Mouse (Mus musculus): ENCODE measurements around the gene Scarb1. TPM values are rescaled to one million over a fixed set of nuclear protein-coding genes. Genes with fewer than 3 reads are reported as not detected.
A peak's percentile ranks its signal among the peaks of the same experiment; 100 is the strongest.

Gene Scarb1
- polyA plus RNA-seq, 1 experiment from 2014 or later: 26.4 TPM

GRCm38 (mm10) chr5:125272231-125272988, 68.5 kb downstream of the Scarb1 start:
- Histone ChIP-seq H3K4me3 (no peak overlapping the region), H3K9ac (no peak overlapping the region), H3K27me3 (no peaks in the 10 kb centered on the region), H3K27ac (no peak overlapping the region), H3K4me2 (no peak overlapping the region), H3K36me3 (ENCODE audit: poor library complexity, severe bottlenecking) (no peaks in the 10 kb centered on the region), H3K4me1 (peaks cover 23% of the 10 kb centered on the region), H3K9me3 (replicated peaks) (no peaks in the 10 kb centered on the region)
- 86% methylated on average over 10 of the region's 10 CpGs for WGBS
- no peak for ATAC-seq

DNA sequence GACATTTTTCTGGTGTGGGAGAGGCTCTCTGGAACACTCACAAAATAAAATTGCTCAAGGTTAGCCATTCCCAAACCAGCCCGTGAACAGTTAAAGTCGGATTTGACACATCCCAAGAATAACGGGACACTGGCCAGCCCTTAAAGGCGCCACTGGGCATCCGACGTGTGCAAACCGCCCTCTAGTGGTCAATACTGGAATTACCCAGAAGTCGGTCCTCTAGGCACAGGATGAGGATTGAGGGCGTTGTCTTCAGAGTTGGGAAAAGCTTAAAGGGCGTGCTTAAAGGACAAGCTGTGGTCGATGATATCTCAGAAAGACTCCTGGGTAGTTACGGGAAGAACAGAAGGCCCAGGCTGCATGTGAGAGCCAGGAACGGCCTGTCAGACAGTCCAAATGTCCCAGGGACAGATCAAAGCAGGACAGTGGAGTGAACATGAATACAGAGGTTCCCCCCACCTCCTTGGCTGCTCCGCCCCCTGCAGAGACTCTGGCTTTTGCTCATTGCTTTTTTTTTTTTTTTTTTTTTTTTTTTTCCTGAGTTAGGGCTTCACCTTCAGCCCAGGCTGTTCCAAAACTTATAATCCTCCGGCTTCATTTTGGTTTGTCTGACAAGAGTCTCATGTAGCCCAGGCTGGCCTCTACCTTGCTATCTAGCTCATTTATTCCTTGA, 69.2 kb downstream of the Scarb1 start:
- peak; percentile 23; the same call in 1 of the 2 replicates for ATAC-seq
- no peak overlapping the region for H3K4me2 ChIP-seq
- 11% methylated on average over 15 of the region's 15 CpGs for WGBS

DNA sequence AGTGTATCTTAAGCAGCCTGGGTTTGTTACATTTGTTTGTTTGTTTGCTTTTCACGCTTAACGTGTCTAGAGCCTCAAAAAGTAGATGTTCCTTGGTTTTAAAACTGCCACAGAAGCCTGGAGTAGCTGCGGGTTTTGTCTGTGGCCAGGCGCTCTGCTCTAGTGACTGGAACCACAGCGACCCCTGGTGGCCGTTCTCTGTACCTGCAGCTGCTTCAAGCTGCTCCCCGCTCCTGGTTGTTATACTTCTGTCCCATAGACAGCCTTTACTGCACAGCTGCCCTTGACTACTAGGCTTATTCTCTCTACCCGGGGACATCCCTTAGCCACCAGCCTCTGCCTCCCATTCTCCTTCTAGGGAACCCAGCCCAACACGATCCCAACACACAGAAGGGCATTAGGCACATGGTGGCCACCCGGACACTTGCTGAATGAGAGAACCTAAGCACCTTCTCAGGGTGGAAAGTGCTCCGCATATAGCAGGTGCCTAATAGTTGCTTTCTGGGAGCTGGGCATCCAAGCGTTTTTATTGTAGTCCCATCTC, 70.2 kb downstream of the Scarb1 start:
- Histone ChIP-seq H3K4me2 (no peak overlapping the region), H3K4me3 (no peak overlapping the region), H3K27ac (no peak overlapping the region; the same call in 1 of the 2 replicates), H3K4me1 (peaks cover 31% of the 10 kb centered on the region), H3K27me3 (no peaks in the 10 kb centered on the region), H3K36me3 (ENCODE audit: poor library complexity, severe bottlenecking) (no peaks in the 10 kb centered on the region), H3K9me3 (replicated peaks) (no peaks in the 10 kb centered on the region), H3K9ac (no peak overlapping the region)
- peak; percentile 19; the same call in 1 of the 2 replicates for ATAC-seq
- WGBS: 16% methylated on average over 12 of the region's 12 CpGs

More for the DNA sequence above, 69.2 kb downstream of the Scarb1 start:
- peaks cover 31% of the 10 kb centered on the region for H3K4me1 ChIP-seq
- H3K4me3 ChIP-seq: no peak overlapping the region
- H3K27ac ChIP-seq: no peak overlapping the region
- H3K36me3 ChIP-seq (ENCODE audit: poor library complexity, severe bottlenecking): no peaks in the 10 kb centered on the region
- H3K27me3 ChIP-seq: no peaks in the 10 kb centered on the region
- no peaks in the 10 kb centered on the region for H3K9me3 ChIP-seq (replicated peaks)
- no peak overlapping the region for H3K9ac ChIP-seq

- Histone ChIP-seq H3K4me2 (no peak overlapping the region), H3K4me1 (peaks cover 36% of the 10 kb centered on the region), H3K9me3 (replicated peaks) (no peaks in the 10 kb centered on the region), H3K4me3 (no peak overlapping the region), H3K9ac (no peak overlapping the region), H3K27ac (no peak overlapping the region), H3K27me3 (no peaks in the 10 kb centered on the region), H3K36me3 (ENCODE audit: poor library complexity, severe bottlenecking) (no peaks in the 10 kb centered on the region)
- ATAC-seq: no peak
- WGBS: 92% methylated on average over 7 of the region's 7 CpGs
These were observed 71.1 kb downstream of the Scarb1 start for GRCm38 (mm10) chr5:125269836-125270235.

DNA sequence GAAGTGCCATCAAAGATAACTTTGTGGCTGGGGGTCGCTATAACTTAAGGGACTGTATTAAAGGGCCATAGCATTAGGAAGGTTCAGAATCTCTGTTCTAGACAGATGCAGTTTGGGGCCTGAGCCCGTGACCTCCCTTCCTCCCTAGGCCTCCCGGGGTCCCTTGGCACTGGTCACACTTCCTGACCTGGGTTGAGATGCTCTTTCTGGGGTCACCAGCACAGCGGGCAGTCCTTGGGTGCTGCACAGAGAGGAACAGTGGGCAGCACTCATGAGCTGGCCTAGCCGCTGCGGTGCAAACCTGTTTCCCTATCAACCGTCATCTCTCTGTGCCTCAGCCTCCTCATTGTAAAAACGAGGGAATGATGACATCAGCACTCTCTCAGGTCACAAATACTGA, 71.5 kb downstream of the Scarb1 start:
- no peak overlapping the region for H3K27ac ChIP-seq
- H3K9ac ChIP-seq: no peak overlapping the region
- H3K4me3 ChIP-seq: no peak overlapping the region
- 90% methylated on average over 8 of the region's 8 CpGs for WGBS
- no peaks in the 10 kb centered on the region for H3K36me3 ChIP-seq (ENCODE audit: poor library complexity, severe bottlenecking)
- no peaks in the 10 kb centered on the region for H3K27me3 ChIP-seq
- H3K4me2 ChIP-seq: no peak overlapping the region
- H3K9me3 ChIP-seq (replicated peaks): no peaks in the 10 kb centered on the region
- no peak for ATAC-seq
- peaks cover 40% of the 10 kb centered on the region for H3K4me1 ChIP-seq

DNA sequence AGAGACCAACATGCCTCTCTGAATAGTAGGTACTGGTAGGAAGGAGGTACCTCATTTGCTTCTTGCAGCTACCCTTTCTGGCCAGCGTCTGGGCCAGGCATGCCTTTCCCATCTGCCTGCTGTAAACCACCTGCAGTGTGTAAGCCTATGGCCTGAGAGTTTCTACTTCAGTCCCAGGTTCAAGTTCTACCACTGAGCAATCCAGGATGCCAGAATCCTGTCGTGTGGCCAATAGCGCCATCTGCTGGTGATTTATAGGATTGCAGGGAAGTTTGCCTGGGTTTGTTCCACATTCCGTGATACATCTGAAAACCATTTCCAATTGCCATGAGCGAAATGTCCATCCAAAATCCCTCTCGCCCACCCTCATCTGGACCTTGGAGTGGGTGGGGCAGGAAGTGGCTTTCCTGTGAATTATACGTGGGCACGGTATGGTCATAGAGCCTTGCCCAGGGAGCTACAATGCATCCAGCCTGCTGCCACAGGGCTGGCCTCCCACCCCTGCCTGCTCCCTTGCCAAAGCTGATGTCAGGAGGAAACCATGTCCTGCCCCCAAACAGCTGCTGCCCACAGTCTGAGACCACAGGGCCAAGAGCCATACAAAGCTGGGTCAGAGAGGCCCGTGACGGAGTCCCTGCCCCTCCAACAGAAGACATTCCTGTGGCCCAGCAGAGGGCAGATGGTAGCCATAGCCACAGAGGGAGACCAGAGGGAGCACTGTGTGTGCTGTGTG, 72.7 kb downstream of the Scarb1 start:
- H3K9me3 ChIP-seq (replicated peaks): no peaks in the 10 kb centered on the region
- no peak overlapping the region for H3K4me3 ChIP-seq
- H3K9ac ChIP-seq: no peak overlapping the region
- H3K27me3 ChIP-seq: no peaks in the 10 kb centered on the region
- peak overlapping the region; percentile 80; the same call in 1 of the 2 replicates for H3K27ac ChIP-seq
- no peaks in the 10 kb centered on the region for H3K36me3 ChIP-seq (ENCODE audit: poor library complexity, severe bottlenecking)
- H3K4me1 ChIP-seq: peaks cover 38% of the 10 kb centered on the region
- WGBS: 19% methylated on average over 10 of the region's 10 CpGs
- ATAC-seq: peak; percentile 12; the same call in 1 of the 2 replicates
- H3K4me2 ChIP-seq: peak overlapping the region; percentile 42; the same call in 1 of the 2 replicates

- Histone ChIP-seq H3K27ac (peak overlapping the region; percentile 80), H3K4me2 (peak overlapping the region; percentile 42), H3K36me3 (ENCODE audit: poor library complexity, severe bottlenecking) (no peaks in the 10 kb centered on the region), H3K9me3 (replicated peaks) (no peaks in the 10 kb centered on the region), H3K27me3 (no peaks in the 10 kb centered on the region), H3K9ac (peak overlapping the region; percentile 46; the same call in 1 of the 2 replicates), H3K4me3 (no peak overlapping the region; the same call in 1 of the 2 replicates), H3K4me1 (peaks cover 46% of the 10 kb centered on the region)
- peak; percentile 19 for ATAC-seq
- 40% methylated on average over 35 of the region's 35 CpGs for WGBS
These were observed 73.5 kb downstream of the Scarb1 start for GRCm38 (mm10) chr5:125267150-125267961.

DNA sequence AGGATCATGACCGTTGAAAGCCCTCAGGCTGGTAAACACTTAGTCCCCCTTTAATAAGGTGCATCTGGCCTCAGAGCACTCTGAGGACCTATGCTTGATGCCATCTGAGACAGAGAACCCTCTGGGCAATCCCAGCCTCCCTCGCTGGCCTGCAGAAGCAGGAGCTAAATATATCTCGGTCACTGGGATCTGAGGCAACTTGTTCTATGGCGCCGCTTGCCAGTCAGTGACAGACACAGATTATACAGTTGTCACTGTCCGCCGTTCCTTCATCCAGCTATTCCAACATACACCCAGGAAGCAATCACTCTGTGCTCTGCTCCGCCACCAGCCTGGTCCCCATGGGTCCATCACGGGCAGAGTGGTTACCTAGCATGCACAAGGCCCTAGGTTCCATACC, 74.8 kb downstream of the Scarb1 start:
- no peaks in the 10 kb centered on the region for H3K27me3 ChIP-seq
- no peaks in the 10 kb centered on the region for H3K36me3 ChIP-seq (ENCODE audit: poor library complexity, severe bottlenecking)
- H3K9ac ChIP-seq: no peak overlapping the region
- no peaks in the 10 kb centered on the region for H3K9me3 ChIP-seq (replicated peaks)
- no peak overlapping the region for H3K4me2 ChIP-seq
- H3K4me3 ChIP-seq: no peak overlapping the region
- no peak for ATAC-seq
- 80% methylated on average over 9 of the region's 9 CpGs for WGBS
- H3K4me1 ChIP-seq: peaks cover 51% of the 10 kb centered on the region
- peak overlapping the region; percentile 19; the same call in 1 of the 2 replicates for H3K27ac ChIP-seq

- Histone ChIP-seq H3K9me3 (replicated peaks) (no peaks in the 10 kb centered on the region), H3K27me3 (no peaks in the 10 kb centered on the region), H3K4me3 (no peak overlapping the region), H3K4me2 (no peak overlapping the region), H3K4me1 (peaks cover 46% of the 10 kb centered on the region), H3K9ac (no peak overlapping the region), H3K36me3 (ENCODE audit: poor library complexity, severe bottlenecking) (no peaks in the 10 kb centered on the region), H3K27ac (peak overlapping the region; percentile 52)
- WGBS: 49% methylated on average over 17 of the region's 17 CpGs
- ATAC-seq: no peak
These were observed 76.2 kb downstream of the Scarb1 start for GRCm38 (mm10) chr5:125264700-125265099.

GRCm38 (mm10) chr5:125262578-125262977, 78.3 kb downstream of the Scarb1 start:
- no peaks in the 10 kb centered on the region for H3K9me3 ChIP-seq (replicated peaks)
- no peaks in the 10 kb centered on the region for H3K27me3 ChIP-seq
- 42% methylated on average over 7 of the region's 7 CpGs for WGBS
- H3K36me3 ChIP-seq (ENCODE audit: poor library complexity, severe bottlenecking): no peaks in the 10 kb centered on the region
- ATAC-seq: peak; percentile 59
- no peak overlapping the region for H3K4me2 ChIP-seq
- H3K9ac ChIP-seq: no peak overlapping the region
- no peak overlapping the region for H3K4me3 ChIP-seq
- H3K4me1 ChIP-seq: peaks cover 36% of the 10 kb centered on the region
- H3K27ac ChIP-seq: peak overlapping the region; percentile 41

DNA sequence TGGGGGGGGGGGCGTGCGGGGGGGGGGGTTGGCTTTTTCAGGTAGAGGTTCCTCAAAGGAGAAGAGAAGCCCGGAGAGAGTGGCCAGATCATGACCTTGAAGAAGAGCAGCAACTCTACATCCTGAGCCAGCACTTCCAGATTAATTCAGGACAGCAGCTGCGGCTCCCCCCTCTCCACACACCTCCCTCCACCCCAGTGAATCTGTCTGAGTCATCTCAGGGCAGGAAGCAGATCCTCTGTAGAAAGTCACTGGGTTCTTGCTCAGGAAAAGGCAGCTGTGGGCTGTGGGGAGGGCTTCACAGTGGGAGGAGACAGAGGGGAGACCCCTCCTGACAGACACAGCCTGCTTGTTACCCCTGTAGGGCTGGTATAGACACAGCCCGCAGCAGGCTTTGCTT, 87.0 kb downstream of the Scarb1 start:
- Histone ChIP-seq H3K27ac (no peak overlapping the region), H3K36me3 (ENCODE audit: poor library complexity, severe bottlenecking) (no peaks in the 10 kb centered on the region), H3K9me3 (replicated peaks) (peaks cover 6% of the 10 kb centered on the region; the same call in 1 of the 2 replicates), H3K4me2 (no peak overlapping the region), H3K9ac (no peak overlapping the region), H3K27me3 (no peaks in the 10 kb centered on the region), H3K4me1 (0 out of 2 replicates have a peak, but pooled peaks cover 3% of the 10 kb centered on the region), H3K4me3 (no peak overlapping the region)
- WGBS: 63% methylated on average over 4 of the region's 5 CpGs
- ATAC-seq: no peak

Measured in forebrain, embryonic 13.5 days (tissue).